Mouse (Mus musculus): ENCODE data around the gene Nipsnap3b.

The Nipsnap3b gene

DNA sequence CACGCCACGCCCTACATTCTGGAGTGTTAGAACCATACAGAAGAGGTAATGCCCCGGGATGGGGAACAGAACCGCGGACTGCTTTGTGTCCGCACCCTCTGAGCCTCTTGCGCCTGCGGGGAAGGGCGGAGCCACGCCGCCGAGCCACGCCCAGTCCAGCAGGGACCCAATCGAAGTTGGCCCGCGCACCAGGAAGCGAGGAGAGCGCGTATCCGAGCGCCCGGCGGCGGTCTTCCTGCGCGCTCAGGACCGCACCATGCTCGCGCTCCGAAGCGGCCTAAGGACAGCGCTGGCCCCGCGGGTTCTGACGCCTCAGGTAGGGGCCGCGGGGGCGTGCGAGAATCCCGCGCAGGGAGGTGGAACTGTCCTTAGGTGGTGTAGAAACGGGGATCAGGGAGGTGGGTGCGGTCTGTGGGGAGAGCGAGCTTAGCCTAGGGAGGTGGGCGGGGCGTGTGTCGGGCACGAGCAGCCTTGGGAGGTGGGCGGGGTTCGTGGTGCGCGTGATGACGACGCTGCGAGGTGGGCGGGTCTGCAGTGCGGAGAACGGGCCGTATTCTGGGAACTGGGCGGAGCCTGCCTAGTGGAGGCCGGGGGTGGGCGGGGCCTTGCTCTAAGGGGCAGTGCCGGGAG, at the start of gene Nipsnap3b:
TSS of gene Nipsnap3b (plus strand) at position 149 of the 630 bp plus-strand sequence.
- DNase-seq (ENCODE audit: low read depth, low spot score) = peak; percentile 98

DNA sequence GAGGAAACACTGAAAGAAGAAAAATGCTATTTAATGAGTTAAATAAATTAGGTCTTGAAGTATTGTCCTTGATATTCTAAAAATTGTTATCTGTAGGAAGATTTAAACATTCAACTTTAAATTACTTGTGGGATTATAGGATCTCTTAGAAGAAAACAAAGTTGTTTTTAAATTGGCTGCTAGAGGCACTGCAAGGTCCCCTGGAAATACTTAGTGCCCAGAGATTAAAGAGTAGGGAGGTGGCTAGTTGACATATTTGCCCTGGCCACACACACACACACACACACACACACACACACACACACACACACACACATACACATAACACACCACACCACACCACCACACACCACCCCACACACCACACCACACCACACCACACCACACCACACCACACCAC, 47.4 kb upstream of the Nipsnap3b start, which contains the start of gene Olfr270:
TSS of gene Olfr270 (plus strand) at position 301 of the 400 bp plus-strand sequence.
- DNase-seq (ENCODE audit: low read depth, low spot score) = no peak

DNA sequence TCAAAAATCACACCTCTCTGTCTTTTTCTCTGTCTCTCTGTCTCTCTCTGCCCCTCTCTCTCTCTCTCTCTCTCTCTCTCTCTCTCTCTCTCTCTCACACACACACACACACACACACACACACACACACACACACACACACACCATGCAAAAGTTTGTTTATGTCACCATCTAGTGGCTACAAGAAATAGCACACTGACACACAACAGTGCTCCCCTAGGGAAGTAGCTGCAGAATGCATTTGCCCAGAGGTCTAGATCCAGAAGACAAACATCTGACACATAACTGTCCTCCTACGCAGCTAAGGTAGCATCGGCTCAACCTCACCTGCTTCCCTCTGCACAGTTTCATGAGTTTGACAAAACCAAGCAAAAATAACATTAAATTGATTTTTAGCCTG, 26.5 kb upstream of the Nipsnap3b start:
- peak; percentile 59 for DNase-seq (ENCODE audit: low read depth, low spot score)

DNA sequence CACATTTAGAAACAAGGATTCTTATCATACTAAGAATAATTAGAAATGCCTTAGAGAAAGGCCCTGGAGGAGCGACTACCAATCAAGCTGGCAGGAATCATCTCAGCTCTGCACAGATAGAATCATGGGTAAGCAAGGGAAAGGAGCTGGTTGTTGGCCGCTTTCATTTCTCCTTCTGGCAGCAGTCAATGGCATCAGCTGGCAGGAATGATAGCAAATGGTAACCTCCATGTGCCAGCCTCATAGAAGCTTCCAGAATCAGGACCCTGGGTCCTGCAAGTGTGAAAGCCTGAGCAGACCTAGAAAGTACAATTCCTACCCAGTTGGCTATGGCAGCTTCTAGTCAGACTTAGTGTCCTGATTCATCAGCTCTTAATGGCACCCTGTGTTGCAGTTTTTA, 25.4 kb upstream of the Nipsnap3b start:
- DNase-seq (ENCODE audit: low read depth, low spot score) = no peak

DNA sequence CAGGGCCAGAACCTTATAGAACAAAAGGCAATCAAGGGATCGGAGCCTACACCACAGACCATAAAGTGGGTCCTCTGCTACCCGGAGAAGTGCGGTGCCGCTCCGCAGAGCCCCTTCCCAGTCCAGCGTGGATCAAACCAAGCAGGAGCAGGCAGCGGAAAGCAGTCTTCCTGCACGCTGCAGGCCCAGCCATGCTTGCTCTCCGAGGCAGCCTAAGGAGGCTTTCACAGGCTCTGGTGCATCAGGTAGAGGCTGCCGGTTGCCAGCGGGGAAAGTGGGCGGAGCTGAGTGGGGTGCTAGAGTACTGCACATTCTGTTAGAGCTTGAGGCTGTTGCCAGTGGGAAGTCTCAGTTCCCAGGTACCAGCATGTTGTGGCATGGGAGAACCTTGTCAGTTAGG, 22.4 kb upstream of the Nipsnap3b start, which contains the start of gene Nipsnap3a:
TSS of gene Nipsnap3a (plus strand) at position 25 of the 400 bp plus-strand sequence.
- peak; percentile 55 for DNase-seq (ENCODE audit: low read depth, low spot score)

DNA sequence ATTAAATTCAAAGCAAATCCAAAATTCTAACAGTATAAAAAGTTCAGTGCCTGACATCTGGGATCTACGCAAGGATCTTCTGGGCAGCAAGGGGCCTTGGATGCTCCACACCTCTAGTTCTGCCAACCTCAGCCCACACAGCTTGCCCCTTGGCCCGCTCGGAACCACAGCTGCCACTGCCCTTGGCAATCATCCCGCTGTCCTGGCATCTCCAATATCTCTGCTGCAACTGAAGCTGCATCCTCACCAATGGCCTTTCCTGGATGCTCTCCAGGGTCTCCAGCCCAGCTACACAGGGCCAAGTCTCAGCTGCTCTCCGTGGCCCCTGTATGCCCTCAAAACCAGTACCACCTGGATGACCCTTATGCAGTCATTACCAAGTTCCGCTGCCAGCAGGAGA, 12.2 kb upstream of the Nipsnap3b start:
- no peak for DNase-seq (ENCODE audit: low read depth, low spot score)

DNA sequence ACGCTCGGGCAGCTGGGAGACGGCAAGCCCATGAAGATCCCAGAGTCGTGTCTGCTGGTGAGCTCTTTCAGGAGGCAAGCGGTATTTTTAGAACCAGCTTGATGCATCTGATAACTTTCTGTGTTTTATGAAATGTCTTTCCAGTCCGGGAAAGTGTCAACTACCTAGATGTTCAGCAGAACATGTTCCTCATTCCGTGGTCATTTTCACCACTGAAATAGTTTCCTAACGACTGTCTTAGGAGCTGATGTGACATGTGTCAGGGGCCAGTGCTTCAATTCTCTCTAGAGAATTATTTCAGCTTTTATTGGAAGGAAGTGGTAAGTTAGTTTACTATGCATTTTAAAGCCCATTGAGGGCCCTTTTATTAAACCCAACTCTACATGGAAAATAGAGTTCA, 11.5 kb upstream of the Nipsnap3b start:
- no peak for DNase-seq (ENCODE audit: low read depth, low spot score)

DNA sequence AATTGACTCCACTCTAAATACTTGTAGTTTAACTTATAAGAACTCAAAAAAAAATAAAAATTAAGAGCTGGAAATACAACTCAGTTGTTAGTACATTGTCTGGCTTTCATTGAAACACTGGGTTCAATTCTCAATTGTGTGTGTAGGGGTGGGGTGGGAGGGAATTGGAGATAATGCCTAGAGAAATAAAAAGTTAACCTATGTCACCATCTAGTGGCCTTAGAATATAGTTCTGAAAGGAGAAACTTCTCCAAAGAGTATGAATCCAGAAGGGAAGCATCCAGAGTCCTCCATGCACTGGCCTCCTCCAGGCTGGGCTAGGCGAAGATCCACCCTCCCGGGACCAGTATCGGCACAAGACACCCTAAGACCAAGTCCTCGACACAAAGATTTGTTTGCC, 2.5 kb upstream of the Nipsnap3b start:
- no peak for DNase-seq (ENCODE audit: low read depth, low spot score)

DNA sequence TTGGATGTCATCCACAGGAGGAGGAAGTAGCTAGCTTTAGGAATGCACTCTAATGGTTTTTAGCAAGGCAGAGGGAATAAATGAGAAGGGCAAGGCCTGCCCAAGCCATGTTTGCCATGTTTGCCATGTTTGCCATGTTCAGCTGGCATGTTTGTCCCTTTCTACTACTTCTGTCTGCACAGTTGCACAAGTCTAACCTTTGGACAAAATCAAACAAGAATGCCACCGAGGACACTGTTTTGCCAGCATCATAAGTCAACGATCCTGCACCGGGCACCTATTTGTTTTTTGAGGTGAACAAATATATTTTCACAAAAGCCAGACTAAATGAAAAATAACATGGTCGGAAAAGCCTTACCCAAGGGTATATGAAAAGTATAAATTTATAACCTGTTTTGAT, 1.8 kb upstream of the Nipsnap3b start:
- no peak for DNase-seq (ENCODE audit: low read depth, low spot score)

DNA sequence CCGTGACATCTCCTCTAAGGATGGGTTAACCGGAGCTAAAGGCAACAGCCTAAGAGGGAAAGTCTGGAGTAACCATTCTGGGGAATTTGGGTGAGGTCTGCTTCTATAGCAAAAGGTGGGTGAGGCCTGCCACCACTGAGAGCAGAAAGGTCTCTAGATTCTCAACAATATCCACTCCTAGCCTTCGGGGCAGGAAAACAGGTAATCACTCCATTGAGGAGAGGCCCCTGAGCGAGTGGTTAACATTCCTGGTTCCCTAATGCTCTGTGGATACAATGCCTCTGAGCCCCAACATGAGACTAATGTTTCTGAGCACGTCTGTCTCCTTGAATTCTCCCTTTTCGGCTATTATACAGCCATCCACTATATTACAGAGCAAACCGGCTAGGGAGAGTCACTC, 2.7 kb downstream of the Nipsnap3b start:
- no peak for DNase-seq (ENCODE audit: low read depth, low spot score)

DNA sequence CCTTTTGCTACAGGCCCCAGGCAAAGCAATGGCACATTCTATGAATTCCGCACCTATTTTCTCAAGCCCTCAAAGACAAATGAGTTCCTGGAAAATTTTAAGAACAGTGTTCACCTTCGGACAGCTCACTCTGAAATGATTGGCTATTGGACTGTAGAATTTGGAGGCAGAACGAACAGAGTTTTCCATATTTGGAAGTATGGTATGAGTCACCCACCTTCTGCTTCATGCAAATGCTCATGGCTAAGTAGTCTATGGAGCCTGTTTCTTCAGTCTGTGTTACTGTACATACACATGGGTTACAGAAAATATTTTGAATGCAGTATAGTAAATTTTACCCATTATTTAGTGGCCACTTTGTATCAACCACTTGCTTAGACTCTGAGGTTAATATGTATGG, 3.3 kb downstream of the Nipsnap3b start:
- DNase-seq (ENCODE audit: low read depth, low spot score) = no peak

DNA sequence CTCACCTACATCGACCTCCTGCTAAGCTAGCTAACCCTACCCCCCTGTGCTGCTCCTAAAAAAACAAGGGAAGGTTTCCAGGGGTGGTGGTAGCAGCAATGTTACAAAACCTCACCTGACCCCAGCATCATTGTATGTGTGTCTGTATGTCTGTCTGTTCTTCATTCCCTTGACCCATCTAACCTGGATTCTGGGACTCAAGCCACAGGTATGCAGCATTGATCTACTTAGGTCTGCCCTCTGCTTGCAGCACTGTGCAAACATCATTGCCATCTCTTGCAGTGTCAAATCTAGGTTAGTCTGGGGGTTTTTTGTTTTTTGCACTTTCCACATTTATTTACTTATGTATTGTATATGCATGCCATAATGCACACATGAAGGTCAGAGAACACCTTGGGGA, 6.7 kb downstream of the Nipsnap3b start:
- DNase-seq (ENCODE audit: low read depth, low spot score) = no peak

DNA sequence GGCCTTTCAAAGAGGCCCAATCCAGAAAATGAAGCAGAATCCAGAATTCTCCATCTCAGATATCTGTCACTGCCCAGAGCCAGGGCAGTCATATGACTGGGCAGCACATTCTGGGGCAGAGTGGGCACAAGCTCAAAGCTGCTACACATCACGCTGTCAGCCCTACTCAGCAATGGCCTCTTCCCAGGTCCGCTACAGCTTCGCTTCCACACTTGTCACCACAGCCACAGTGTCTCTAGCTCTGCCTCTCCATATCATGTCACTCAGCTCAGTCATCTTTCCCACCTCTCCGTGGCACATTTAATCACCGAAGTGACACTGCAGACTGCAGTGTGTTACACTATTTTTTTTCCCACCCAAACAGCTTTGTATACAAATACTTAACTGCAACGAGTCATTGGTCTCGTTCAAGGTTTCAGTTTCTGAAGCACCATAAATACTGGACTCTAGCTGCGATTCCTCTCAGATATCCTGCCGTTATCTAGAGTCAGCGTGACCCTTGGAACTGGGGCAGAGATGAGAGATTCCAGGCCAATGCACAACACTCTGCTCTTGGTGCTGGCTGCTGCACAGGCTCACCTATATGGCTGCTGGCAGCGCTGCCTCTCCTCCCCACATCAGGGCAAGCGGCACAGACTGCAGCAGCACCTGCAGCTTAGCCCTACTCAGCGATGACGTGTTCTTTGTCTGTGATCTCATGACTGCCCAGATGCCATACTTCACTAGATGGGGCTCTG, 11.7 kb downstream of the Nipsnap3b start:
- no peak for DNase-seq (ENCODE audit: low read depth, low spot score)

DNA sequence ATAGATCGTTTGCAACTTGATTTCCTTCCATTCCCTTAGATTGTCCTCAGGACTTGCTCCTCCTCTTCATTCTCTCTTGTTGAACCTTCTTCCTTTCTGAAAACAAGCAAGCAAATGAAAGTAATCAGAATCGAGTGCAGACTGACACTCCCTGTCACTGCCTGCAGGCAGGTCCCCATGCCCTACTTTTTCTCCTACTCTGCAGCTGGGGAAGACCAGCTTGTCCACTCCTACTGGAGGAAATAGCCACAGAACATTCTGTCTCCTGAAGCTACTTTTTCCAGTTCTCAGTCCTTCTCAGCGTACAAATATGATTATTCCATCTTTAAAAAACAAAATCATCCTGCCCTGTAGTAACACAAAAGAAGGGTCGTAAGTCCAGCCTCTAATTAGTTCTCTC, 12.7 kb downstream of the Nipsnap3b start:
- no peak for DNase-seq (ENCODE audit: low read depth, low spot score)

DNA sequence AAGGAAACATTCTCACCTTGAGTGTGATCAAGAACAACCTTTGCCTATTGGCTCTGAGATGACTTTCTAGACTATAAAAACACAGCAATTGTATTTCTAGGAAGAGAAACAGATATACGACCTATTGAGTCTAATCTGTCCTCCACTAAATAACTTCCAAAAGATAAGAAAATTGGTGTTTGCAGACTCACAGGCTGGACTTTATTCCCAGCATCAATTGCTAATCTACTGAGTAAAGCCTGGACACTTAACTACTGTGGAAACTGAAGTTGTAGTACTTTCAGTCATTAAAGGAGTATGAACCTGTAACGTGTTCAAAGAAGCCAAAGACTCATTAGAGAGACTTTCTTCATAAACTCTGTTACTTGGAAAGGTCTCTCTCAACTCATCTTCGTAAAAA, 16.1 kb downstream of the Nipsnap3b start:
- DNase-seq (ENCODE audit: low read depth, low spot score) = no peak

DNA sequence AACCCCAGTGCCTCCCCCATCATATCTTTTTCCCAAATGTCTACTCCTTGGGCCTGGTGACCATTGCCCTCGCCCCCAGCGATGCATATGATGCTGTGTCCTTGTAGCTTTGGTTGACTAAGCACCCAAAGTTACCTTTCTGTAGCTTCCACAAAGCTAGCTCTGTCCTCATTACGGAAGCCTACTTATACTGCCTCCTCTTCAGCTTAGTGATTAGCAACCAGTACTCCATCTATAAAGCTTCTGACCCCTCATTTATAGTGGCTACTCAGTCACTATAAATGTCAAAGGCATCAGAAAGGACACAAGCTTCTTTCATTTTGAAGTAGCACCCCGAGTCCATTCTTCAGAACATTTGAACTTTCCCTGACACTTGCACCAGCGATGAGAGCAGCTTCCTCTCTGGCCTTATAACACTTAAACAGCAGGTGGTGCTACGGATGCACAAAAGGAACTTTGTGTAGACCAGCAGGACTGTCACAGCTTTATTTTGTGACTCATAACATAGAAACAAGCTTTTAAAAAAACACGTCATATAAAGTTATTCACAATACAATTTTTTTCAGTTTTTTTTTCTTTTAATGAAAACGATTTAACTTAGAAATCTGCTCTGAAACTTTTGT, 18.8 kb downstream of the Nipsnap3b start:
- DNase-seq (ENCODE audit: low read depth, low spot score) = peak; percentile 19

DNA sequence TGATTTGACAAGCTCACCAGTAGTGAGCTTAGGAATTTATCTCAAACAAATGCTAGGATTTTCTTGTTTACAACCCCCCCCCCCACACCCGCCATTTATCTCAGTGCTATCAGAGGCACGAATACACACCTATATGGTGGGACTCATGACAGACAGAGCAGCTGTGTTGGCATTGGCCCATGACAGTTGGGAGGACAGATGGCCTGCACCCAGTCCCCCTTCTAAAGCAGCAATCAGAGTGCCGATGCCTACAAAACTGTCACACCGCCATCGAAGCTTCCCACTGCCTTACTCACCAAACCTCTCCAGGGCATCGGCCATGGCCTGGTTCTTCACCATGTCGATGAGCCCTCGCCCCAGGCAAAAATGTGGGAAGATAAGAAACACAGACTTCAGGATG, 32.1 kb downstream of the Nipsnap3b start:
- no peak for DNase-seq (ENCODE audit: low read depth, low spot score)

DNA sequence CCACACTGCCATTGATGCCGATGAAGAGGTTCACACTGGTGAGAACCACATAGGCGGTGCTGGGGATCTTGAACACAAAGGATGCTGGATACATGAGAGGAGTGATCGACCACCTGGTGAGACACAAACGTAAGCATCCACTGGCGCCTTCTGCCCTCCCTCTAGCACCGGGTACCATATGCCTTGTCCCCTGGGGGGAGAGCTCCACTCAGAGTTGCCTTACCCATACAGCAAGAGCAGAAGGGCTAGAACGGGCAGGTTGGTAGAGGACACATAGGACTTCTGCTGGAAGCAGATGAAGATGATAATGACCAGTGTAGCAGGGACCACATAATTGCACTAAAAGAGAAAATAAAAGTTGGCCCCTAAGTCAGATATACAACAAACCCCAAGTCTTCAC, 34.1 kb downstream of the Nipsnap3b start:
- DNase-seq (ENCODE audit: low read depth, low spot score) = no peak

DNA sequence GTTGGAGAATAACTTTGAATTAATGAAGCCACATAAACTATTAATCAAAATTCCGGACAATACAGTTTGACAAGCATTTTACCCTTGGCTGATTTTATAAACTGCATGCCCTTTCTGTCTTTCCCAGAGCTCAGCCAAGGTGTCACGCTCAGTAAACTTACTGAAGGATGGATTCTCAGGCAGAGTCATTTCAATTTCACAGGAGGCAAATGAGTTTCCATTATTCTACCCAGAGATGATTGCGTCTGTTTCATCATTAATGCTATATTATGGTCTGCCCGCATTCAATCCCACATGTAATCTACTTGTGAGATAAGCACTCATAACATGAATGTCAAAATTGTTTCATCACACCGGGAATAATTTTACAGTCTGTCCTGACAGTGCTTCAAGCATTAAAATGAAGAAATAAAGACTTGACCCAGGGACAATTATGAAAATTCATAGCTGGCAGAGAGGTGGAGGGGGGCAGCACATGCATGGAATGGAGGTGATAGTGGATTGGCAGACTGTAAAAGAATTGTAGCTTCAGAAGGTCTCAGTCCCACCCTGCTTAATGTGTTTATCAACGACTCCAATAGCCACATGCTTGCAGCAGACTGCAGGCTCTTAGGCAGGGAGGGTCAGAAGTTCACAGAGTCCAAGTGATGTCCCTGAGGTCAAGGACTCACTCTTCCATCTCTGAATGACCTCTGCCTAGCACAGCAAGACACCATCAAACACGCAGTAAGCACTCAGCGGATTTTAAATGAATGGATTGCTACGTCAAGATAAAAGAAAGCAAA, 34.8 kb downstream of the Nipsnap3b start:
- peak; percentile 34 for DNase-seq (ENCODE audit: low read depth, low spot score)

DNA sequence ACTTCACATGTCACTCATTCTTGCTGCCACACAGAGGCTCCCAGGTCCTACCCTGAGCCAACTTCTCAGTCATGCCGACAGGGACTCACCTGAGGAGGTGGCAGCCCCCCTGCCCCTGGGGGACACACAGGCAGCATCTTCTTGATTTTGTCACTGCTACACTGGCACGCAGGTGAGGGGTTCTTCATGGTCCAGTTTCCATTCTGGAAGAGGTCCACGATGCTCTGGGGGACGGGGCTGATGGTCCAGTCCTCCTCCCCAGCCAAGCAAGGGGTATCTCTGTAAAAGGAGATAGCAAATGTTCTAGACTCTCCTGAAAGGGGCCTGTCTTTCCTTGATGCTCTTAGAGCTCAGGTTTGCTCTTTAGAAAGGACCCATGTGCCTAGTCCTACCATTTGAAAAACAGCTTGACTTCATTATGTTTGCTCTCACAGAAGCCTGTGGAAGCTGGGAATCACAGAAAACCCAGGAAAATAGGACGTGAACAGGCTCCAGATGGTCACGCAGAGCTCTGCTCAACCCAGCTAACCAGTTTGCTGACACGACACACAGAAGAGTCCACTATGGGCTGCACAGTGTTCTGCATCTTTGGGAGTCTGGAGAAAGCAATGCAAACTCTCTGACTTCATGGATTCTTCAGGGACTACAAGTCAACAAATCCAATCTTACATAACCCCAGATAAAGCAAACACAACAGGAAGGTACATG, 50.8 kb downstream of the Nipsnap3b start:
- DNase-seq (ENCODE audit: low read depth, low spot score) = no peak
